Mouse (Mus musculus) inflammation-experienced regulatory T-cells, adult 6 months (primary cell): ENCODE data around the gene Apoc1. TPM values are rescaled to one million over a fixed set of nuclear protein-coding genes. Genes with fewer than 3 reads are reported as not detected.
A peak's percentile ranks its signal among the peaks of the same experiment; 100 is the strongest.

Experiments used
- ATAC-seq: one replicate; pipeline ENCODE4 v1.8.0; 2017
- polyA plus RNA-seq, 3 experiments: library from polyadenylated mRNA; unstranded; fragments of 100-300 nt; shearing (Covaris generic); gene quantifications; one replicate each; pipeline ENCODE4 v1.2.1; 2017

The Apoc1 gene
- polyA plus RNA-seq, 3 experiments from 2014 or later = 1.2 TPM; not detected in 2

- ATAC-seq = no peak
Measured at GRCm38 (mm10) chr7:19683771-19684201, 8.7 kb downstream of the Apoc1 start.

DNA sequence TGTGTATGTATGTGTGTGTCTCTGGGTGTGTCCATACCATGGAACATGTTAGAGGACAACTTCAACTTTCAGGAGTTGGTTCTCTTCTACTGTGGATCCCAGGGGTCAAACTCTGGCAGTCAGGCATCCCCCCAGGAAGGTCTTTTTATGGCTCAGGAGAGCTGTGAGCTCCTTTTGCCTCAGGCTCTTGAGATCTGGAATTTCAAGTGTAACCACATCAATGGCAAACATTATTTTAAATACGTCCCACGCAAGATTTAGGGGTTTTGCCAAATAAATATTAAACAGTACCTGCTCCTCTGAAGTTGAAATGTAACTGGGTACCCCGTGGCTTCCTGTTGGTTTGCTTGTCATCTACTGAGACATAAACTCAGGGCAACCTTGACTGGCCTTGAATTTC is 9.5 kb downstream of the Apoc1 start:
- ATAC-seq = no peak

GRCm38 (mm10) chr7:19681202-19681694 is 11.2 kb downstream of the Apoc1 start, which contains the start of the genes Gm44805 and Apoc4:
Gene Gm44805 (minus strand): TSS chr7:19681423.
Gene Apoc4 (minus strand): TSS chr7:19681479.
- no peak for ATAC-seq

- no peak for ATAC-seq
Measured at GRCm38 (mm10) chr7:19680702-19681101, 11.8 kb downstream of the Apoc1 start.

DNA sequence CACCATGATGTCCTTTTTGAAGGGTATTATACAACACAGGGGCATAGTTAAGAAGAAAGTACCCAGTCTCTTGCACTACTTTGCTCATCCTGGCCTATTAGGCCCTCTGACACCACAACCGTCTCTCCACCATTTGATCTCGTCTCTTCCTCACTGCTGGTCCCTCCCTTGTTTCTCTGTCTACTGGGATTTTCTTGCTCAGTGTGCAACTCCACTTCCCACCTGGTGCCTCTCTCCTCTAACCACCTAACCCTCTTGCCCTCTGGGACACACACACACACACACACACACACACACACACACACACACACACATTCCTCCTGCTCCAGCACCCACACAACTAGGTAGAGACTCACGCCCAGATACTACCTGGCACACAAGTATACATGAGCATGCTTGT is 13.6 kb downstream of the Apoc1 start:
- no peak for ATAC-seq

GRCm38 (mm10) chr7:19677872-19678271 is 14.6 kb downstream of the Apoc1 start, which contains the start of gene Apoc2:
Gene Apoc2 (minus strand): TSS chr7:19677941.
- ATAC-seq = no peak

GRCm38 (mm10) chr7:19676662-19677061 is 15.8 kb downstream of the Apoc1 start:
- ATAC-seq = no peak

DNA sequence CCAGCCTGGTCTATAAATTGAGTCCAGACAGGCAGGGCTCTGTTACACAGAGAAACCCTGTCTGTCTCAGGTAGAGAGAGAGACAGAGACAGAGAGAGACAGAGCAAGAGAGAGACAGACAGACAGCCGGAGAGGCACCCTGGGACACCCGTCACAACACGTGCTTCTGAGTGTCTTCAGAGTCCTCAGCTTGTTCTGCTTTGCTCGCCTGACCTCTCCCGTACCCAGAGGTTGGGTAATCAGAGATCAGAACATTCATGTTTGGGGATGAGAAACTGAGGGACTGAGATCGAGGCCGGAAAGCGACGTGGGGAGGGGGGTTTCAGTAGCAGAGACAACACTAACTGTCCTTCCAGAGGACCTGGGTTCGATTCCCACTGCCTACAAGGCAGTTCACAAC is 16.6 kb downstream of the Apoc1 start:
- ATAC-seq = no peak

DNA sequence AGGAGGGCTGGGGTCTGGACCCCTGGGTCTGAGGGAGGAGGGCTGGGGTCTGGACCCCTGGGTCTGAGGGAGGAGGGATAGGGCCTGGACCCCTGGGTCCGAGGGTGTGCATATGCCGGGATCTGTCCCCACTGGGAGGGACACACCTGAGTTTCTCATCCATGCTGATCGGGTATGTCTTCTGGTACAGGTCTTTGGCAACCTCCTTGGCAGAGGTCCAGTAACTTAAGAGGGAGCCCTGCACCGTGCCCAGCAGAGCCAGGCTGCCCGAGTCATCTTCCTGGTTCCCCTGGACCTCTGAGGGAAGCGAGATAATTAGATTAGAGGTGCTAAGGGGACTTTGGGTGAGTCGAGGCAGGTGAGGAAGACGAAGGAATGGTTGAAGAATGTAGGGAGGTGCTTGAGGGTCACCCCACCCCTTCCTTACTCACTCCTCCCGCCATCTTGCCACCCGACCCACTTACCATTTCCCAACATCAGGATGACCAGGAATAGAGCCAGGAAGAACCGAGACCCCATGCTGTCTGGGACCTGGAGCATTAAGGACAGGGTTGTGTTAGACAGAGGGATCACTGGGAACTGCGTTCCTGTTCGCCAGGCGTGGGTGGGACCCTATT is 19.3 kb downstream of the Apoc1 start:
- no peak for ATAC-seq

- ATAC-seq = no peak
Measured at GRCm38 (mm10) chr7:19671511-19671910, 20.9 kb downstream of the Apoc1 start.

DNA sequence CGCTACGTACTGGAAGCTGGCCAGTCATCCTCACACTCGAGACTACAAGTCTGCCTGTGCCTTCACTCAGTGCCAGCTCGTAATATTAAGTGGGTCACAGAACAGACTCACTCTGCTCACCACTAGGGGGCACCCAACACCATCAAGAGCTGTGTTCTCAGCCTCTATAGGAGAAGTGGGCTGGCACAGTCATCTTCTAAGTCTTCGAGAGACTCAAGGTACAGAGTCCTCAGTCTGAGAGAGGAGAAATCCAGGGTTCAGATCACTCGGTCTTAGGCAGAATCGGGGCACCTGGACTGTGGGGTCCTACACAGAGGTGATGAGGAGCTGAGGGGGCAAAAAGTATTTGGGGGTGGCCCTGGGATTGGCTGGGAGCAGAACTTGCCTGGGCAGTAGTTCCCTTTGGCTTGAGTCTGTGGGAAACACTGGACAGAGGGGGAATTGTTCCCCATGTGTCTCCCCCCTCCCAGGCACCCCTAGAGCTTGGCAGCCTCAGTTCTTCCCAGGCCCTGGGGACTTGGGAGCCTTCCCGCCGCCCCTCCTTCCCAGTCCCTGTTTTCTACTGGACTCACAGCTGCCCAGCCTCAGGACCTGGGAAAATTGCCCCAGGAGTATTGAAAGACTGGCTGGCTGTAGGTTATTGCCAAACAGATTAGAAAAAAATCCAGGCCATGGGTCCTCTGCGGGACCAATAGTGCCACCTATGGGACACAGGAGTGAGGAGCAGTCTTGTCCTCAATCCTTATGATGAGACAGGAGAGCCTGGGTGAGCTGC is 23.3 kb downstream of the Apoc1 start:
- peak; percentile 67 for ATAC-seq

DNA sequence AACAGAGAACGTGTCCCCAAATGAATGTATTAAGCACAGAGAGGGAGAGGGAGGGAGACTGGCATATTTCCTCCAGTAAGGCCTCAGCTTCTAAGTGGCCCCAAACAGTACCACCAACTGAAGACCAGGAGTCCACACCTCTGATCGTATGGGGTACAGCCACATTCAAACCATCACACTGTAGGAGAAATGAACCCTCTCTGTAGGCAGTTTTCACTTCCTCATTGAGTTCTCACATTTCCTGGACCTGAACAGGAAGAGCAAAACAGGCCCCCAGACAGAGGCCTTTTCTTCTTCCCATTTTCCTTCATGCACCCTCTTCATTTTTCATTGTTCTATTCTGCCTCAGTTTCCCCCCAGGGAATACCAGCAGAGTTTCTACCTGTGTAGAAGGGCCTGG is 25.0 kb downstream of the Apoc1 start:
- ATAC-seq = no peak

DNA sequence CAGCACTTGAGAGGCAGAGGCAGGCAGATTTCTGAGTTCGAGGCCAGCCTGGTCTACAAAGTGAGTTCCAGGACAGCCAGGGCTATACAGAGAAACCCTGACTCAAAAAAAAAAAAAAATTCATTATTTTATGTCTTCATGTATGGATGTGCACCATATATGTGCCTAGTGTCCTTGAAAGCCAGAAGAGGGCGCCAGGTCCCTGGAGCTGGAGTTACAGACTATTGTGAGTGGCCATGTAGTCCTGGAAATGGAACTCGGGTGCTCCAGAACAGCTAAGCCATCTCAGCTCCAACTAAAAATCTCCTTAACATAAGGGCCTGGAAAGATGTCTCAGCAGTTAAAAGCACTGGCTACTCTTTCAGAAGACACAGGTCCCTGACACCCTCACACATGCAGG is 25.7 kb downstream of the Apoc1 start:
- no peak for ATAC-seq

GRCm38 (mm10) chr7:19664955-19665841 is 27.3 kb downstream of the Apoc1 start, which contains the start of gene Clptm1:
Gene Clptm1 (minus strand): TSS chr7:19665033.
- peak; percentile 68 for ATAC-seq

DNA sequence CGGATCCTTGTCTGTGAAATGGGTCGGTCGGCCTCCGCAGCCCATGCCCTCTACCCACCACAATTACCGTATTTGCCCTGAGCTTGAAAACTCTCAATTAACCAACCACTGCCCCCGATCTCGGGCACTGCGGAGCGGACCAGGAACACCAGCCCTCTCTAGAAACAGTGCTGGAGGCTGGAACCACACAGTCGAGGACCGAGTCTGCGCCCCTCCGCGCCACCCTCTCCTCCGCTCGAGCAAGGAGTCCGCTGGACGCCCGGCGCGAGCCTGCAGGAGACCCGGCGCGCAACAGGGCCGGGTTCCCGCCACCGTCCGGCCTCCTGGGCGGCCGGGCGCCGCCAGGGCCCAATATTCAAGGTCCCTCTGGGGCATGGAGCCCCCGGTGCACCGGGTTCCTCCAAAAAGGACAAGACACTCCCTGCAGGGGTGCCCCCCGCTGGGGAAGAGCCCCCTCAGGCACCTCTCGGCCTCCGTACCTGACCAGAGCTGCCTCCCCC is 28.0 kb downstream of the Apoc1 start:
- ATAC-seq = peak; percentile 5

GRCm38 (mm10) chr7:19663940-19664339 is 28.5 kb downstream of the Apoc1 start:
- no peak for ATAC-seq

GRCm38 (mm10) chr7:19652614-19653013 is 39.8 kb downstream of the Apoc1 start:
- no peak for ATAC-seq

GRCm38 (mm10) chr7:19651063-19651786 is 41.2 kb downstream of the Apoc1 start:
- ATAC-seq = no peak

DNA sequence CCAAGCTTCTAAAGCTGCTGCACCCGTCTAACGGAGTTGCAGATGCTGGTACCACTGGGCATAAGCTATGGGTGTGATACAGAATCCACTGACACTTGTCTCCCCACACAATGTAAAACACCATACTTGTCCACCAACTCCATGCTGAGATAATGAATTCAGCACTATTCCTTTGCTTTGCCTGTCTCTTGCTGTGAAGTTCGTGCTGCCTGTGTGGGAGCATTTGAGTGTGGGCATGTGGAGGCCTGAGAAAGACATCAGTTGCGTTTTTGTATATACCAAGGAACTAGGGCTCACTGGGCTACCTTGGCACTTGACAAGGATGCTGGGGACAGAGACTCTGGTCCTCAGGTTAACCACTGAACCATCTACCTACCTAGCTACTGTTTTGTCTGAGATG is 51.2 kb downstream of the Apoc1 start:
- no peak for ATAC-seq
